Mouse (Mus musculus) left cerebral cortex, postnatal 10 days (tissue): ENCODE data around the gene Phlpp1. TPM values are rescaled to one million over a fixed set of nuclear protein-coding genes. Genes with fewer than 3 reads are reported as not detected.

ENCODE experiments used
- DNase-seq, 2 experiments: peaks; one replicate each; pipeline ENCODE4 v3.0.0; 2021 to 2022; ENCODE audit warnings: low spot score in 2 of 2, mixed read lengths in 1 of 2; ENCODE audit errors: extremely low spot score in 1 of 2
- intact Hi-C: fragments of 180-260 bp; cut with DNase I; formaldehyde crosslinking; loops from one replicate; pipeline ENCODE4 v1.15.1; 2025
- total RNA-seq, 2 experiments: library from RNA; stranded (reverse); gene quantifications; 2 replicates each; pipeline ENCODE4 v1.2.3; 2021

Gene Phlpp1
- total RNA-seq, 2 experiments from 2014 or later: 49.1 to 50.4 TPM

DNA sequence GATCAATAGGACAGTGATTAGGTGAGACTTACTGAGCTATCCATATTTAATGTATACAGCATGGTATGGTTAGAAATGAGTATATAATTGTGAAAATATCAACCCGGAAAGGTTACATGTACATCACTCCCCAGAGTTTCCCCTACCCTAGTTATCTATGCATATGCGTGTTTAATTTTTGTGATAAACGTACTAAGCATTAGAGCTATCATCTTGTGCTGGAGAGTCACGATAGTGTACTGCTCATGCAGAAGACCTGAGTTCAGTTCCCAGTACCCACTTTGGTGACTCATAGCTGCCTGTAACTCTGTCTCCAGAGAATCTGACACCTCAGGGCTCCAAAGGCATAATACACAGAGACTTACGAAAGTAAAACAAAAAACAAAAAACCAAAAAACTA, 11.9 kb upstream of the Phlpp1 start:
- no peak for DNase-seq
- intact Hi-C loops: no loop called here

DNA sequence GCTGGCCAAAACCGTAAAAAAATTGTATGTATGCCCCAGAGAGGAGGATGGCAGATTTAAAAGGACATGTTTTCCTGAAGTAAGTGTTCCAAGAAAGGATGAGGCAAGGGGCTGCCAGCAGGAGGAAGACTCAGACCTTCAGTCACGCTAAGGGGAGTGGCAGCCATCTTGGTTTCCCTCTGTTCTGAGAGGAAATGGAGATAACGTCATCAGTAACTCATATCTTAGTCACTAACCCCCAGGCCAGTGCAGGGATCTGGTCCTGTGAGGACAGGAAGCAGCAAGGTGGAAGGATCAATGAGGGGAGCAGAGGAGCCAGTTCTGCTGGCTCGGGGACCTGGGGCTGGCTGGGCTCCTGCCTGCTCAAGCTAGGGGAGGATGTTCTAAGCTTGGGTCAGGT, 10.6 kb upstream of the Phlpp1 start:
- DNase-seq: no peak
- intact Hi-C loops: no loop called here

DNA sequence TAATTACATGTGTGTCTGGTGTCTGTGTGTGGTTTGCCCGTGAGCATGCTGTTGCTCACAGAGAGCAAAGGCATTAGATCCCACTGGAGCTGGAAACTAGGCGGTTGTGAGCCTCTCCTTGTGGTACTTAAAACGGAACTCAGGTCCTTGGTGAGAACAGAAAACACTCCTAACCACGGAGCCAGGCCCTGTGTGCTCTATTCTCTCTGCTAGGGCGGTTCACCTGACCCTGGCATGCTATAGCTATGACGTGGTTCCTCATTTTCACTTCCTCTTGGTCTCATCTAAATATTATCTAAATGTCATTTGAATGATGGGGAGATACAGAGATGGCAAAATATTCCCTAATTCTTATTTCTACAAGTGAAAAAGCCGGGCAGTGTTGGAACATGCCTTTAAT, 9.0 kb upstream of the Phlpp1 start:
- intact Hi-C loops: no loop called here
- DNase-seq: no peak

DNA sequence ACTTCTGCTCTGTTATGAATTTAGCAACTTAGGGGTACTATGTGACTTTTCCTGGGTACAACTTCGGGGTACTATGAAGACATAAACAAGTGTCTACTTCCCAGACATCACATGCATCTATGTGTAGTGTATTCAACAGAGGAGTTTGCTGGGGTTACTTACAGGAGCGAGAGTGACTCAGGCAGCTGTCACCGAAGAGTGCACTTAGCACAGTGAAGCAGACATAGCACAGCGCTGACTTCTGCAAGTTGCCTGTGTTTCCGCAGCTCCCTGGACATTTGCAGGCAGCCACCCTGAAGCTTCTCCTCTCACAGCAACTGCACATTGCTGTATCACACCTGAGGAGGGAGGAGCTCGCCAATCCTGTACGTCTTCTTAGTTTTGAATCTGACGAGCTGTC, 8.2 kb upstream of the Phlpp1 start:
- DNase-seq: no peak
- intact Hi-C loops: no loop called here

DNA sequence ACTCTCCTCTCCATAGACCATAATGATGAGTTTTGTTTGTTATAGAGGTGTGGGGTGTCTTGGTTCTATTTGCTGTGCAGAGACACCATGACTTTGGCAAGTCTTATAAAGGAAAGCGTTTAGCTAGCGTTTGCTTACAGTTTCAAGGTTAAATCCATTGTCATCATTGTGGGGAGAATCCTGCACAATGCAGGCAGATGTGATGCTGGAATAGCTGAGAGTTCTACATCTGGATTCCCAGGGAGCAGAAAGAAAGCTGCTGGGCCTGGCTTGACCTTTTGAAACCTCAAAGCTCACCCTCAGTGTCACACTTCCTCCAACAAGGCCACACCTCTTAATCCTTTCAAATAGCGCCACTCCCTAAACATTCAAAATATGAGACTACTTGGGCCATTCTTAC, 7.4 kb upstream of the Phlpp1 start:
- DNase-seq: no peak
- intact Hi-C loops: no loop called here

DNA sequence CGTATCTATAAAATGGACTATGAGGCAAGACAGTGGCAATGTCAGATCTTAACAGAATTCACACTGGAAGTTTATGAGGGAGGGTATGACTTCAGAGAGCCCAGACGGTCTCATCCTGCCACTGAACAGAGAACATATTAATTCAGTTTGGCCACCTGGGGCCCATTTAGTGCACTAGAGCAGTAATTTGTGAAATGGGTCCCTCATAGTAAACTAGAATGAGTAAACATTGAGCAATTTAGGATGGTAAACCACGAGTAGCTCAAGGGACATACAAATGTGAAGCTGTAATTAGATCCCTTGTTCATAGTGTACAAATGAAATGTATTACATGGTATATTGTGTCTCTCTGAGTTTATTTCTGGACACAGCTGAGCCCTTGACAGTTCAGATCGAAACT, 3.6 kb upstream of the Phlpp1 start:
- intact Hi-C loops: no loop called here
- no peak for DNase-seq

DNA sequence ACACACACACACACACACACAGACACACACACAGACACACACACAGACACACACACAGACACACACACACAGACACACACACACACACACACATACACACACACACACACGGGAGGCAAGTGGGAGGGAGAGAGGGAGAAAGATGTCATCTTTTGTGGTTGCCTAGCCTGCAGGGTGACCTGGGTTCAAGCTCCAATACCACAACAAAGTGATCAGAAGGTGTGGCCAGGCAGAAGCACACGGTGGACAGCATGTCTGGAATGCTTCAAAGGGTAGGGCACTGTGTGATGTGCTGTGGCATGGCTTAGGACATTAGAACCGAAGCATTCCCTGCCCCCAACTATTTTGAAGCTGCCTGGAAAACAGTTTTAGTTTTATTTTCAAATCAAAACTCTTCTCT, 2.8 kb upstream of the Phlpp1 start:
- intact Hi-C loops: no loop called here

DNA sequence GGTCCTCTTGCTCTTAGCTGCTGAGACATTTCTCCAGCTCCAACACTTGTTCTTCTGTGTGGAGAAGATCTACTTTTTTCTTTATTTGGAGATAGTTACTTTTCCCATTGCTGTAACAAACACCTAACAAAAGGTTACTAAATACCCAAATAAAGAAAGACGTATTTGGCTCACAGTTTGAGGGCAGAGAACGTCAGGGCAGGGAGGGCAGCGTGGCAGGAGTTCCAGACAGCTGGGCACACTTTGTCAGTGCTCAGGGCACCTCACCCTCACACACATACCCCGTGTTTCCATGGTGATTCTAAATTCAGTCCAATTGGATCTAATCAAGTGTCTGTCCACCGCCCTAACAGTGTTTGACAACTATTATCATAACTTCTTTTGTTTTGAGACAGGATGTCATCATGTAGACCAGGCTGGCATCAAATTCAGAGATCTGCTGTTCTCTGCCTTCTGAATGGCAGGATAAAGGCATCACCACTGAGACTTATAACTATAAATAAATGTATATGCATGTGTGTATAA, 1.7 kb upstream of the Phlpp1 start:
- intact Hi-C loops: loop anchor here (5.0 to 10.0 kb wide), 4 partner anchors 98 to 227 kb away; no protein-coding TSS in a partner anchor

More for the DNA sequence above, 2.8 kb upstream of the Phlpp1 start:
- DNase-seq: no peak

DNA sequence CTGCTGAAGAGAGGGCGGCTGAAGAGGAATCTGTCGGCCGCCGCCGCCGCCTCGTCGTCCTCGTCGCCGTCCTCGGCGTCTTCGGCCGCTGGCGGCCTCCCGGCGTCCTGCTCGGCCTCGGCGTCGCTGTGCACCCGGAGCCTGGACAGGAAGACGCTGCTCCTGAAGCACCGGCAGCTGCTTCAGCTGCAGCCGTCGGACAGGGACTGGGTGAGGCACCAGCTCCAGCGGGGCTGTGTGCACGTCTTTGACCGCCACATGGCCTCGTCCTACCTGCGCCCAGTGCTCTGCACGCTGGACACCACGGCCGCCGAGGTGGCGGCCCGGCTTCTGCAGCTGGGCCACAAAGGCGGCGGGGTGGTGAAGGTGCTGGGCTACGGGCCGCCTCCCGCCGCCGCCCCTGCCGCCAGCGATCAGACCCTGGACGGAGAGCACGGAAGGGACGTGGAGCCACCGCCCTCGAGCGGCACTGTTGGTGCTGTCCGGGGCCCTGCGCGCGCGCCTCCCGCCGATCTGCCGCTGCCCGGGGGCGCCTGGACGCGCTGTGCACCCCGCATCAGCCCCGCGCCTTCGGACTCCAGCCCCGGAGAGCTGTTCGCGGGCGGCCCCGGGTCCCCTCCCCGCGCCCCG, 864 bp downstream of the Phlpp1 start:
- intact Hi-C loops: loop anchor here (5.0 to 10.0 kb wide), 4 partner anchors 100 to 225 kb away; no protein-coding TSS in a partner anchor

More for the DNA sequence above, 1.7 kb upstream of the Phlpp1 start:
- DNase-seq: no peak

DNA sequence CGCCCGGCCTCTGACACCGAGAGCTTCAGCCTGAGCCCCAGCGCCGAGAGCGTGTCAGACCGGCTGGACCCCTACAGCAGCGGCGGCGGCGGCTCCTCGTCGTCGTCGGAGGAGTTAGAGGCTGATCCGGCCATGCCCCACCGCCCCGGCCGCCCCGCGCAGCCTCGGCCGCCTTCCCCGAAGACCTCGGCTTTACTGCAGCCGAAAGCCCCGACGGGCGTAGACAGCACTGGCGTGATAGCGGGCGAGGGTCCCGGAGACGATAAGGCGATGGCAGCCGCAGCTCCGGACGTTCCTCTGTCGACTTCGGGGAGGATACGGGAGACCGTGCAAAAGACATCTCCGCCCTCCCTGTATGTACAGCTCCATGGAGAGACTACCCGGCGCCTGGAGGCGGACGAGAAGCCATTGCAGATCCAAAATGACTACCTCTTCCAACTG, 1.4 kb downstream of the Phlpp1 start:
- DNase-seq: peak in 1 of 2 experiments; percentile 68
- intact Hi-C loops: loop anchor here (5.0 to 10.0 kb wide), 4 partner anchors 101 to 224 kb away; no protein-coding TSS in a partner anchor

More for the DNA sequence above, 864 bp downstream of the Phlpp1 start:
- peak in 1 of 2 experiments; percentile 73 for DNase-seq

DNA sequence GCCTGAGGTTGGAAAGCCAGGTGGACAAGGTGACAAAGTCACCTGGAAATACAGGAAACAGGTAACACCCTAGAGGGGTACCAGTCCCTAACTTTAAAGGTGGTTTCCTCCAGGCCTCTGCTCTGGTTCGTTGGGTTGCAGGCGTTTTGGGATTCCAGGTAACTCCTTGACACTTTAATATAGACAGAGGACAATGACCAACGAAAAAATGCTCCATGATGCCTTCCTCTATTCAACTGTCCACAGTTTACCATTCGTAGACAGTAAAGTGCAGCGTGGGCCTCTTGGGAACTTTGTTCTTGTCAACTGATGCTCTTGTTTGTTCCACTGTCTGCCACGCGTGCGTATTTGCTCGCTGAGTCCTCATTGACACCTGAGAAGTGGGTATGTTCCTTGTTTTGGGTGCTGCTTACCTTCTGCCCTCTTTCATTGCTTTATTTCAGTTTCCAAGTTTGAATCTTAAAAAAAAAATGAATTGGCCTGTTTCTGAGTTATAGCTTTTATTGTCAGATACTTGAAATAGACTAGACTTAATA, 2.1 kb downstream of the Phlpp1 start:
- intact Hi-C loops: loop anchor here (5.0 to 10.0 kb wide), 4 partner anchors 101 to 224 kb away; no protein-coding TSS in a partner anchor
- no peak for DNase-seq

DNA sequence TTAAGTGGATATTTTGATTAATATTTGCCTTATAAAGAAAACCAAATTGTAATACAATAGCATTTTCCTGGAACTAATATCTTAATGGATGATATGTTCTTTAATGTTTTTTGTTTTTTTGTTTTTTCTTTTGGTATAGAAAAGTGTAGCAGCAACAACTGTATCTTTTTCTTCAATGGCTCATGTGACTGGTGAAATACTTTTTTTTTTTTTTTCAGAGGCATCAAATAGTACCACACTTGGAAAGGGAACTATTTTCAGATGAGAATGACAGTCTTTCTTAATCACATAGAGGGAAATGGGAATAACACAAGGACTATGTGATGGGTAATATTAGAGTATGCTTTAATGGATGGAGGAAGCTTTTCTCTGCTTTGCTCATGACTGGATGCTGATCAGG, 3.0 kb downstream of the Phlpp1 start:
- intact Hi-C loops: loop anchor here (5.0 to 10.0 kb wide), 4 partner anchors 102 to 223 kb away; no protein-coding TSS in a partner anchor
- DNase-seq: no peak

DNA sequence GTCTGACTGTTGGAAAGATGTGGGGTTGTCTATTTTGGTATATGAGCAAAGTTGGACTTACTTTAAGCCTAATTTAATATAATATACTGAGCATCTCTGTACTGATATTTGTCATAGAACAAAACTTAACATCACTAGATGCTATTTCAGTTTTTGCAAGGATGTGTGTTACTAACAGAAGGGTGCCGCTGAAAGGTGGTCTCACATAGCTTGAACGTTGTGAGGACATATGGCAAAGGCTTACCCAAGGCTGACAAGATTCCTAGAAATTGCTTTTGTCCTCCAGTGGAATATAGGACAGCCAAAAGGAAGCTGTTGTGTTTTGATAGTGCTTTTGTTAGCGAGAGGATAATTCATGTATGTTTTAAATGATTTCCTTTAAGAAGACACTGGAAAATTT, 3.8 kb downstream of the Phlpp1 start:
- intact Hi-C loops: loop anchor here (10.0 kb wide), 2 partner anchors 109 to 179 kb away; no protein-coding TSS in a partner anchor
- DNase-seq: no peak

DNA sequence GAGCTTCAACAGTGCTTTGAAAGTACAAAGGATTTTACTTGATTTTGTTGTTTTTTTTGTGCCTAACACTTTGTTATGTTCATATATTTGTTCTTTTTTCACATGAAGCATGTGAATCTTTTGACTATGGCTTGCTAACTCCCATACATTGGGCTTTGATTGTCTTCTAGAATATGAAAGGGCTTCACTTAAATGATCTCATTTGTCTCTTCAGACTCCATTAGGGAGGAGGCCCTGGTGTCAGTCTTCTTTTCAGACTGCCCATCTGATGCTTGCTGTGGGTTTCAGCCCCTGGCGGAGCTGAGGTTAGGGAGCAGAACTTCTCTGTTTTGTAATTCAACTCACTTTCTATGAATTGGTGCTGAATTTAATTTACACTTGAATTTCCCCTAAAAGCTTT, 5.2 kb downstream of the Phlpp1 start:
- no peak for DNase-seq
- intact Hi-C loops: loop anchor here (10.0 kb wide), 2 partner anchors 108 to 178 kb away; no protein-coding TSS in a partner anchor

DNA sequence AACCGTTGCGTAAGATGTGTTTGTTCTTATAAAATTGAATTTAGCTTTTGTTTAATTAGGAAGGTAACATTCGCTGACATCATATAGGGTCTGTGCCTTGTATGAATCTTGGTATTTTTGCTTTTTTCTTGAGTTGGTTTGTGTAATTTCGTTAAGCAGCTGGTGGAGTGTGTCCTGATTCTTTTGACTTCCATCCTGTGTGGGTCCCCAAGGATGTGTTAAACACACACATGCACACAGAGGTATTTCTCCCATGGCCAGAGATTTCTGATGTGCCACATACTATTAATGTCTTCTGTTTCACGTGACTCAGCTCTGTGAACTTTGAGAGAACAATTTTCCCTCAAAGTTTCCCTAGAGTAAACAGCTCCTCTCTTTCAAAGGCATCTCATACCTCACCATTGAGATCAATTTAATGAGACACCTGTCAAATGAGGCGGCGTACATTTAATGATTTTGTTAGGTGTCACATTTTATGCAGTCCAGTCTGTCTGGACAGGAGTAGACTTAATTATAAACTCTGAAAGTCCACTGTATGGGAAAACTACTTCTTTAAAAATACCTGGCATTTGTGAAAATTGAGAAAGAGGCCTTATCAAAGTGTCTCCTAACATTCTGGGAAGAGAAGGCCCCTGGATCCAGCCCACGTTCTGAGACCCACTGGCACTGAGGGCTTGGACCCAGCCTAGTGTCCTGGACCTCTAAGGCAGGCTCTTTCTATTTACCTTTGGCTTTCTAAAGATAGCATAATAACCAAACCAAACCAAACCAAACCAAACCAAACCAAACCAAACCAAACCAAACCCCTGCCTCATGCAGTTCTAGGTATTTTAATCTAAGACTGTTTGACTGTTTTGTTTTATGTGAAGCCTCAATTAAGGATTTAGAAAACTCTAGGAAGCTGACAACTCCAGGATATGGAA, 6.6 kb downstream of the Phlpp1 start:
- DNase-seq: no peak
- intact Hi-C loops: loop anchor here (10.0 kb wide), 2 partner anchors 107 to 177 kb away; no protein-coding TSS in a partner anchor

DNA sequence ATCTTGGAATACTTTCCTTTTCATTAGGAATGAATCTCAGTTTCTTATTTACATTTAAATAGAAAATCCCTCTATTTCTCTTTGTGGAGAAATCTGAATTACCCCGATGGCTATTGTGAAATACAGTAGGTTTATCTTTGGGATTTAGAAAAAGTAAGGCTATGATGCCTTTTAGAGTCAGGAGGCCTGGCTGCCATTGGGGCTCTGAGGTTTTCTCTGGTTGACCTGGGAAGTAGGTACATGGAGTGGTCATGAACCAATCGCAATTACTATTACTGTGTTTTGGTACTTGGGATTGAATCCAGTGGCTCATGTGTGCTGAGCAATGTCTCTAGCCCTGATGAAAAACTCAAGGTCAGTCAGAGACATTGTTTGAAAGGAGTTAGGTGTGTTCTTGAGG, 12.1 kb downstream of the Phlpp1 start:
- intact Hi-C loops: no loop called here
- DNase-seq: no peak

DNA sequence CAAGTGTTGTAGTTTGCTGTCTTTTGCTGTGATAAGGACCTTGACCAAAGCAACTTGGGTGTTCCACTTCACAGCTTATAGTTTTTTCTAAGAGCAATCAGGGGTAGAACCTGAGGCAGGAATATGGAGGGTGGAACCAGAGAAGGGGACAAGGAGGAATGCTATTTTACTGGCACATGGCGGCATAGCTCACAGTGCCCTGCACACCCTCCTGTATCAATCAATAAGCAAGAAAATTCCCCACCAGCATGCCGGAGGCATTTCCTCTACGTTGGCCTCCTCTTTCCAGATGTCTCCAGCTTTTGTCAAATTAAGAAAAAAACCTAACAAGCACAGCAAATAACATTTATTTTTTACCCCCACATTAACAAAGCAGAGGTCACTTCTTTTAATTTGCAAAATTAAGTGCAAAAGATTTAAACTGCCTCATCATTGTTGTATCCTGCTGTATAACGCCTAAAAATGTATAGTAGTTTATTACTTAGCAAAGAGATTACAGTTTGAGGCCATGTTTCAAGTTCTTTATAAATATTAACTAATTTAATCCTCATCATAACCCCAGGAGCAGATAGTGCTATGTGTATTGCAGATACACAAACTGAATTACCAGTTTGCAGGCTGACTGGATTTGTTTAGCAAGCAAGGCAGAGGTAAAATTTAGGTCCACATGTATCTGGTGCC, 13.4 kb downstream of the Phlpp1 start:
- DNase-seq: no peak
- intact Hi-C loops: no loop called here

DNA sequence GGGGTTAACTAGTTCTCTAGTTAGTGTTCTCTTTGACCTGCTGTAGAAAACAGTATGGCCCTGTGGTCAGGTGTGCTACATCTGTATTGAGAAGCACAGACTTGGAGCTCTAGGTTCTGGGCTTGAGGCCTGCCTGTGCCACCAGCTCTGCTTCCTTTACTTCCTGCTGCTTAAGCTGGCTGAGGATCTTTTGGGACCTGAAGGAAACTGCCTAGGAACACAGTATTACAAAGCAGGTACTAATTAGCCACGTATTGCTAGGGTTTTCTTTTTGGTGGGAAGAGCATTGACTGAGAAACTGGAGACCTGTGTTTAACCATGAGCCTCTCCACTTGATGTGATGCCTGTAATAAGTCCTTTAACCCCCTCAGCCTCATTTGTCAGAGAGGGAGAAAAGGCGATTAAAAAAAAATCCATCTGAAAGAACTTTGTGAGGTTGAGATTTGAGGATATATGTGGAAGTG, 13.9 kb downstream of the Phlpp1 start:
- intact Hi-C loops: no loop called here
- no peak for DNase-seq
